Mouse (Mus musculus) bone marrow macrophage, adult 2 months (primary cell): Measurements from ENCODE around the gene Snx10.

Source experiments
- CTCF ChIP-seq: IDR thresholded peaks from 2 replicates; pipeline ENCODE4 v1.5.1; 2012; ENCODE audit warnings: low read depth, mild to moderate bottlenecking, low read length, moderate library complexity
- POLR2A ChIP-seq: IDR thresholded peaks from 2 replicates; pipeline ENCODE4 v1.6.1; 2012; ENCODE audit warnings: mild to moderate bottlenecking, low read depth, low read length, borderline replicate concordance

GRCm38 (mm10) chr6:51600412-51600811 is 76.7 kb downstream of the Snx10 start:
- TF ChIP-seq CTCF (no peak), POLR2A (no peak)
